Mouse (Mus musculus): Measurements from ENCODE around the gene Emx1. TPM values are rescaled to one million over a fixed set of nuclear protein-coding genes. Genes with fewer than 3 reads are reported as not detected.

Gene Emx1
- polyA plus RNA-seq, 1 experiment from 2014 or later: not detected

GRCm38 (mm10) chr6:85186744-85187059 lies 536 bp upstream of the Emx1 start:
- no peak overlapping the region for H3K4me2 ChIP-seq (replicated peaks; ENCODE audit: low read depth, low read length)
- H3K4me3 ChIP-seq (ENCODE audit: low read depth, low read length): peak overlapping the region; percentile 28; the same call in 1 of the 2 replicates
- no peak for ATAC-seq
- no peak for DNase-seq (ENCODE audit: low spot score)
- no peak overlapping the region for H3K27ac ChIP-seq (ENCODE audit: low read length)
- no peak for TF ChIP-seq CTCF (IDR thresholded peaks at IDR 0.05)
- no peak for TF ChIP-seq EP300 (IDR thresholded peaks at IDR 0.05)
- H3K36me3 ChIP-seq (ENCODE audit: insufficient read depth, low read length): no peaks in the 10 kb centered on the region
- no peaks in the 10 kb centered on the region for H3K9me3 ChIP-seq (ENCODE audit: low read length)
- H3K27me3 ChIP-seq (replicated peaks; ENCODE audit: insufficient read depth, low read length): peaks cover 60% of the 10 kb centered on the region
- no peak overlapping the region for H3K9ac ChIP-seq (replicated peaks; ENCODE audit: low read depth)
- WGBS: 2% methylated on average over 15 of the region's 15 CpGs
- no peaks in the 10 kb centered on the region for H3K4me1 ChIP-seq (ENCODE audit: insufficient read depth, low read depth, low read length)

GRCm38 (mm10) chr6:85188256-85189110 lies 1.2 kb downstream of the Emx1 start:
- DNase-seq (ENCODE audit: low spot score) (no peak), ATAC-seq (no peak)
- Histone ChIP-seq H3K4me1 (ENCODE audit: insufficient read depth, low read depth, low read length) (no peaks in the 10 kb centered on the region), H3K9me3 (ENCODE audit: low read length) (no peaks in the 10 kb centered on the region), H3K36me3 (ENCODE audit: insufficient read depth, low read length) (no peaks in the 10 kb centered on the region), H3K9ac (replicated peaks; ENCODE audit: low read depth) (no peak overlapping the region), H3K4me2 (replicated peaks; ENCODE audit: low read depth, low read length) (peak overlapping the region; percentile 56), H3K27me3 (replicated peaks; ENCODE audit: insufficient read depth, low read length) (peaks cover 77% of the 10 kb centered on the region), H3K4me3 (ENCODE audit: low read depth, low read length) (peak overlapping the region; percentile 28), H3K27ac (ENCODE audit: low read length) (no peak overlapping the region)
- TF ChIP-seq EP300 (IDR thresholded peaks at IDR 0.05) (no peak), CTCF (IDR thresholded peaks at IDR 0.05) (no peak)
- 2% methylated on average over 39 of the region's 39 CpGs for WGBS

- 7% methylated on average over 14 of the region's 14 CpGs for WGBS
- H3K4me1 ChIP-seq (ENCODE audit: insufficient read depth, low read depth, low read length): no peaks in the 10 kb centered on the region
- H3K27me3 ChIP-seq (replicated peaks; ENCODE audit: insufficient read depth, low read length): peaks cover 84% of the 10 kb centered on the region
- TF ChIP-seq CTCF (IDR thresholded peaks at IDR 0.05) (no peak), EP300 (IDR thresholded peaks at IDR 0.05) (no peak)
- no peak for ATAC-seq
- no peaks in the 10 kb centered on the region for H3K9me3 ChIP-seq (ENCODE audit: low read length)
- H3K27ac ChIP-seq (ENCODE audit: low read length): no peak overlapping the region
- H3K9ac ChIP-seq (replicated peaks; ENCODE audit: low read depth): no peak overlapping the region
- peak overlapping the region; percentile 36 for H3K4me3 ChIP-seq (ENCODE audit: low read depth, low read length)
- H3K36me3 ChIP-seq (ENCODE audit: insufficient read depth, low read length): no peaks in the 10 kb centered on the region
- no peak for DNase-seq (ENCODE audit: low spot score)
- no peak overlapping the region for H3K4me2 ChIP-seq (replicated peaks; ENCODE audit: low read depth, low read length)
These were observed 2.1 kb downstream of the Emx1 start for GRCm38 (mm10) chr6:85189361-85189760.

- H3K36me3 ChIP-seq (ENCODE audit: insufficient read depth, low read length): no peaks in the 10 kb centered on the region
- peak overlapping the region; percentile 36 for H3K4me3 ChIP-seq (ENCODE audit: low read depth, low read length)
- under 1% methylated on average over 52 of the region's 52 CpGs for WGBS
- H3K9ac ChIP-seq (replicated peaks; ENCODE audit: low read depth): no peak overlapping the region
- no peaks in the 10 kb centered on the region for H3K4me1 ChIP-seq (ENCODE audit: insufficient read depth, low read depth, low read length)
- H3K4me2 ChIP-seq (replicated peaks; ENCODE audit: low read depth, low read length): peak overlapping the region; percentile 60
- H3K27ac ChIP-seq (ENCODE audit: low read length): no peak overlapping the region
- DNase-seq (ENCODE audit: low spot score) (peak; percentile 10), ATAC-seq (no peak)
- peaks cover 86% of the 10 kb centered on the region for H3K27me3 ChIP-seq (replicated peaks; ENCODE audit: insufficient read depth, low read length)
- TF ChIP-seq CTCF (IDR thresholded peaks at IDR 0.05): no peak
- no peak for TF ChIP-seq EP300 (IDR thresholded peaks at IDR 0.05)
- no peaks in the 10 kb centered on the region for H3K9me3 ChIP-seq (ENCODE audit: low read length)
These were observed 2.8 kb downstream of the Emx1 start for GRCm38 (mm10) chr6:85189911-85190591.

- DNase-seq (ENCODE audit: low spot score): no peak
- peaks cover 87% of the 10 kb centered on the region for H3K27me3 ChIP-seq (replicated peaks; ENCODE audit: insufficient read depth, low read length)
- 2% methylated on average over 13 of the region's 13 CpGs for WGBS
- no peaks in the 10 kb centered on the region for H3K4me1 ChIP-seq (ENCODE audit: insufficient read depth, low read depth, low read length)
- H3K27ac ChIP-seq (ENCODE audit: low read length): no peak overlapping the region
- H3K9me3 ChIP-seq (ENCODE audit: low read length): no peaks in the 10 kb centered on the region
- peak overlapping the region; percentile 60 for H3K4me2 ChIP-seq (replicated peaks; ENCODE audit: low read depth, low read length)
- peak overlapping the region; percentile 36 for H3K4me3 ChIP-seq (ENCODE audit: low read depth, low read length)
- H3K9ac ChIP-seq (replicated peaks; ENCODE audit: low read depth): no peak overlapping the region
- TF ChIP-seq EP300 (IDR thresholded peaks at IDR 0.05): no peak
- no peak for TF ChIP-seq CTCF (IDR thresholded peaks at IDR 0.05)
- no peaks in the 10 kb centered on the region for H3K36me3 ChIP-seq (ENCODE audit: insufficient read depth, low read length)
- ATAC-seq: no peak
These were observed 3.4 kb downstream of the Emx1 start for GRCm38 (mm10) chr6:85190671-85191070.

GRCm38 (mm10) chr6:85191751-85192440 lies 4.7 kb downstream of the Emx1 start:
- no peak overlapping the region for H3K4me2 ChIP-seq (replicated peaks; ENCODE audit: low read depth, low read length)

More at GRCm38 (mm10) chr6:85191751-85192440, 4.7 kb downstream of the Emx1 start:
- H3K27me3 ChIP-seq (replicated peaks; ENCODE audit: insufficient read depth, low read length): peaks cover 76% of the 10 kb centered on the region
- WGBS: 29% methylated on average over 9 of the region's 9 CpGs
- no peak overlapping the region for H3K4me3 ChIP-seq (ENCODE audit: low read depth, low read length)
- no peaks in the 10 kb centered on the region for H3K36me3 ChIP-seq (ENCODE audit: insufficient read depth, low read length)
- no peak for ATAC-seq
- no peaks in the 10 kb centered on the region for H3K9me3 ChIP-seq (ENCODE audit: low read length)
- TF ChIP-seq CTCF (IDR thresholded peaks at IDR 0.05) (no peak), EP300 (IDR thresholded peaks at IDR 0.05) (no peak)
- H3K4me1 ChIP-seq (ENCODE audit: insufficient read depth, low read depth, low read length): no peaks in the 10 kb centered on the region
- no peak overlapping the region for H3K9ac ChIP-seq (replicated peaks; ENCODE audit: low read depth)
- no peak overlapping the region for H3K27ac ChIP-seq (ENCODE audit: low read length)
- DNase-seq (ENCODE audit: low spot score): no peak

All from lung, postnatal 0 days (tissue).